Mouse (Mus musculus): ENCODE results near the gene Olfr784.
"Not testable (repeated sequence)": the region's sequence is repeated elsewhere in the genome, so short reads cannot be mapped to it uniquely, and the experiment has no call there.

Gene Olfr784

DNA sequence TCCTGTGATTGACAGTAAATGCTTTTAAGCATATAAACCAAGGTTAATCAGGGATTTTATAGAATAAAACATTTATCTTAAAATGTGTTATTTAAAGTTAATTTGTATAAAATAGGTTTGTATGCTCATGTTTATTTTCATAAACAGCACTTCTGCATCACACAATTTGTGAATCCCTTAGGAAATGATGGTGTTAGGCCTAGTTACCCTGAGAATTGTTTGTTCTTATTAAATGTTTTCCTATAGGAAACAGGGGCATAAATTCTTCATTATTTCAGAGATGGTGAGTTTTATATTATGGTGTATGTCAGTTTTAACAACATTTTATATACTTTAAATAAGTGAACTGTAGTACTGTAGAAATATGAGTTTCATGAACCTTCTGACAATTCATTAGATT is at the start of gene Olfr784:
Gene Olfr784, plus strand, starts transcription at position 301 of the 400 bp plus-strand sequence.
- no peak for DNase-seq

- no peak for DNase-seq
These were observed 35.3 kb upstream of the Olfr784 start, which contains the start of gene Olfr782 for GRCm38 (mm10) chr10:129348550-129348949. Gene Olfr782 (plus strand): TSS chr10:129348850.

DNA sequence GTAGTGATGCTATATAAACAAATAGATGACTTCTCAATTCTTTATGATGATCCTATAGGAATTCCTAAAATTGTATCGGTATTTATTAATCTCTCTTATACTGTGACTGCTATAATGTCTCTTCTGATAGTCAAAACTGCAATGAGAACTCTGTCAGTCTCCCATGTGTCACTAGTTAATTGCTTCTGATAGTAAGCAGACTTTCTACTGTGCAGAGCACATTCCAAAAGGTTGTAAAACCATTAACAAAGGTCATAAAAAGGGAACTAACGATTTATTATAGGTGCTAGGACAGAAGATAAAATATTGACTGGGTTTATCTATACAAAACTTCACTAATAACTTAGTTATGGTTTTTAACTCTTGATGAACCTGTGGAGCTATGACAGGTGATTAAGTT is 31.4 kb upstream of the Olfr784 start:
- DNase-seq = not testable (repeated sequence)

DNA sequence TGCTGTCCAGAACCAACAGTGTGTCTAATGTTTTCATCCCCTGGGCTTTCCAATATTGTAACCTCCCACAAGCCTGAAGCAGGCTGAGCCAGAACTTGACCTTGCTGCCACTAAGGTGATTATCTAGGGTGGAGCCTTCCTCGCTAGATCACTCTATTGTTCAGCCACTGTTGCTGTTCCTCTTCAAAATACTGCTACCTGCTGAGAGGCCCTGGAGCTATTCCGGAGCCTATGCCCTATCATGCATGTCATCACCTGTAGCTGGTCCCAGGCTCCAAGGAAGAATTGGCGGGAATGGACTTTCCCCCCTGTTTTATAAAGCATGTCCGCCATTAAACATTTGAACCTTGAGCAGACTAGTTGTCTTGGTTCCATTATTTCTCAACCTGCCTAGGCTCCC is 27.4 kb upstream of the Olfr784 start:
- not testable (repeated sequence) for DNase-seq

GRCm38 (mm10) chr10:129357307-129357706 is 26.6 kb upstream of the Olfr784 start:
- DNase-seq = no peak

- not testable (repeated sequence) for DNase-seq
These were observed 9.8 kb upstream of the Olfr784 start for GRCm38 (mm10) chr10:129374051-129374450.

DNA sequence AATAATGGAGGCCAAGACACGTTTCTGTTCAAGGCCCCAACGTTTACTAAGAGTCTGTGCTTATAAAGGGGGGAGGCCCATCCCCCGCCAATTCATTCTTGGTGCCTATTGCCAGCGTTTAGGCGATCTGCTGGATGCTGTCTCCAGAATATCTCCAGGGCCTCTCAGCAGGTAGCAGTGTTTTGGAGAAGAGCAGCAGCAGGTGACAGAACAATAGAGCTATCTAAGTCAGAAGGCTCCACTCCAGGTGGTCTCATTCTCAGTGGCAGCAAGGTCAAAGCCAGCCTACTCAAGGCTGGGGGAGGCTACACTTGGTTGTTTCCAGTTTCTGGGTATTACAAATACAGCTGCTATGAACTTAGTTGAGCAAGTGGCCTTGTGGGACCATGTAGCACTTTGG is 17.0 kb downstream of the Olfr784 start:
- DNase-seq = no peak

DNA sequence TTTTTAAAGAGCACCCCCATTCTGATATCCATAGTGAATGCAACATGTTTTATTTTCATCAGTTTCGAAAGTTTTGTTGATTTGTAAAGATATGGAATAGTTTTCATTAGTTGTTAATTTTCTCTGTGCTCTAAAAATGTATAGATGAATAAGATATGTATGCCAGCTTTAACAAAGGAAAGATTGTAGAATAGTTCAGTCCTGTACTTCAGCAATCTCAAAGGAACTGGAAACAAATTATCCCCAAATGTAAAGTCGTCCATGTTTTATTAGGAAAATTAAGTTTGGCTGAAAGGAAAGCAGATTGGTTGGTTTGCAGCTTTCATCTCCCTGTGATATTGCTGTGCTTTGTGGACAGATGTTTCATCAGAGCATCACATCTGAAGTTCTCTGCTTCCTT is 21.2 kb downstream of the Olfr784 start, which contains the start of gene Olfr785:
Gene Olfr785, plus strand, starts transcription at position 301 of the 400 bp plus-strand sequence.
- no peak for DNase-seq

GRCm38 (mm10) chr10:129427006-129427405 is 43.1 kb downstream of the Olfr784 start, which contains the start of gene Olfr786:
Gene Olfr786 (plus strand): TSS chr10:129427306.
- DNase-seq = no peak

Data from cerebellum, postnatal 14 days (tissue).